Mouse (Mus musculus): ENCODE measurements around the gene Akr1b3. TPM values are rescaled to one million over a fixed set of nuclear protein-coding genes. Genes with fewer than 3 reads are reported as not detected.

The Akr1b3 gene
- polyA plus RNA-seq (2017; shearing (Covaris generic)) = 301 TPM

GRCm38 (mm10) chr6:34316854-34317771 is at the start of gene Akr1b3:
TSS of gene Akr1b3 (minus strand) at chr6:34317478.

GRCm38 (mm10) chr6:34353658-34354353 is 36.5 kb upstream of the Akr1b3 start, which contains the start of gene Akr1b8:
TSS of gene Akr1b8 (plus strand) at chr6:34354119.

Other genes with a start within 250 kb of the Akr1b3 start
- 27.6 TPM for gene Slc35b4, start 140.4 kb downstream of the Akr1b3 start, polyA plus RNA-seq (2017; shearing (Covaris generic))
- gene Akr1b8, start 36.6 kb upstream of the Akr1b3 start, polyA plus RNA-seq (2017; shearing (Covaris generic)) = 1.3 TPM
- 38.5 TPM for gene Akr1b10, start 66.7 kb upstream of the Akr1b3 start, polyA plus RNA-seq (2017; shearing (Covaris generic))
- gene Akr1b7, start 94.9 kb upstream of the Akr1b3 start, polyA plus RNA-seq (2017; shearing (Covaris generic)) = not detected
- 29.5 TPM for gene Bpgm, start 158.7 kb upstream of the Akr1b3 start, polyA plus RNA-seq (2017; shearing (Covaris generic))